Mouse (Mus musculus): ENCODE measurements around the gene Cebpb. TPM values are rescaled to one million over a fixed set of nuclear protein-coding genes. Genes with fewer than 3 reads are reported as not detected.

The Cebpb gene
- total and polyA plus RNA-seq, 2 experiments from 2014 or later = 4.3 to 5.7 TPM

DNA sequence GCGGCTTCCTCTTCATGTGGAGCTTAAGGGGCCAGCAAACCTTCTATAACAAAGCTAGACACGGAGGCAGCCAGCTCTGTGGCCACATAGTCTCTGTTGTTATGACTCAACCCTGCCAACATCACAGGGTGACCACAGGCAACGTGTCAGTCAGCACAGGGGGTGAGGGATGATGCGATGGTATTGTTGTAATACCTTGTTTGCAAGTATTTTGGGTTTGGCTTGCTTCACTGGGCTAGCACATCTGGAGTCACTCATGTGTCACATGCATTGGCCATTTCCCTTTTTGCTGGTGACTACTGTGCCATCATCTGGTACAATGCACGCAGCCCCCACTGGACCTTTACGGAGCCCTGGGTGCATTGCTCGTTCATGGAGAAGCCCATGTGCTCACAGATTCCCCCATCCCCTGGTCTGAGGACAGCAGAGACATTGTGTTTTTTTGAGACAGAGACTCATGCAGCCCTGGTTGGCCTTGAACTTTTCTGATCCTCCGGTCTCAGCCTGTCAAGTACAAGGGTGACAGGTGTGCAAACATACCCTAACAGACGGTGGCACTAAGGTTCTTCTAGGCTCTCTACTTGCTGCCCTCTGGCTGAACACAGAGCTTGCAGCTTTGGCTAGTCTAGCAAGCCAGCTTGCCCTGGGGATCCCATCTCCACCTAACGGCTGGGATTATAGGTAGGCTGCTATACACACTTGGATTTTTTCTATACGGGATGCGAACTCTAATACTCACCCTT lies 39.3 kb upstream of the Cebpb start:
- Histone ChIP-seq H3K4me3 (ENCODE audit: low read depth, low read length) (no peak overlapping the region), H3K27me3 (ENCODE audit: insufficient read depth, low read length) (no peaks in the 10 kb centered on the region), H3K27ac (ENCODE audit: low read depth, low read length) (no peak overlapping the region), H3K4me2 (ENCODE audit: low read depth) (no peak overlapping the region), H3K9me3 (ENCODE audit: low read length) (no peaks in the 10 kb centered on the region), H3K9ac (no peak overlapping the region), H3K36me3 (ENCODE audit: insufficient read depth) (peaks cover 18% of the 10 kb centered on the region), H3K4me1 (ENCODE audit: insufficient read depth) (no peaks in the 10 kb centered on the region)
- 90% methylated on average over 12 of the region's 12 CpGs for whole genome bisulfite sequencing
- DNase-seq (no peak), ATAC-seq (no peak)
- no peak for TF ChIP-seq CTCF (IDR thresholded peaks at IDR 0.05; ENCODE audit: low read depth)

DNA sequence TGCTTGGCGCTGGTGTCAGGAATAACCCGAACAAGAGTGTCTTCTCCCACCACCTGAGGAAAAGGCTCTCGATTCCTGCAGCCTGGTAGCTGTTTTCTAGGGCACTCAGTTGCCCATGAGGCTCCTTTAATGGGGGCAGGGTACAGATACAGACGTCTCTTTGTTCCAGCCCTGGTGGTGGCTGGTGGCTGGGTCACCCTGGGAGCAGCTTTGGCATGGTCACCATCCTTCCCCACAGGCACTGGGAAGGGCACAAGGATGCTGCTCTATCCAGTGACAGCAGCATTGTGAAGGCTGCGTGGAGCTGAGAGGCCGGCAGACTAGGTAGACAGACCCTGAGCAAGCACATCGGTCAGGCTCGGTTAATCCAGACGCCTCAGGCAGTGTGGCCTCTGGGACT lies 37.1 kb upstream of the Cebpb start:
- Histone ChIP-seq H3K36me3 (ENCODE audit: insufficient read depth) (peaks cover 18% of the 10 kb centered on the region), H3K4me3 (ENCODE audit: low read depth, low read length) (no peak overlapping the region), H3K4me1 (ENCODE audit: insufficient read depth) (no peaks in the 10 kb centered on the region), H3K27me3 (ENCODE audit: insufficient read depth, low read length) (no peaks in the 10 kb centered on the region), H3K9me3 (ENCODE audit: low read length) (no peaks in the 10 kb centered on the region), H3K4me2 (ENCODE audit: low read depth) (no peak overlapping the region), H3K27ac (ENCODE audit: low read depth, low read length) (no peak overlapping the region), H3K9ac (no peak overlapping the region)
- DNase-seq = no peak
- peak; percentile 55 for ATAC-seq
- 85% methylated on average over 9 of the region's 9 CpGs for WGBS
- TF ChIP-seq CTCF (IDR thresholded peaks at IDR 0.05; ENCODE audit: low read depth) = no peak

DNA sequence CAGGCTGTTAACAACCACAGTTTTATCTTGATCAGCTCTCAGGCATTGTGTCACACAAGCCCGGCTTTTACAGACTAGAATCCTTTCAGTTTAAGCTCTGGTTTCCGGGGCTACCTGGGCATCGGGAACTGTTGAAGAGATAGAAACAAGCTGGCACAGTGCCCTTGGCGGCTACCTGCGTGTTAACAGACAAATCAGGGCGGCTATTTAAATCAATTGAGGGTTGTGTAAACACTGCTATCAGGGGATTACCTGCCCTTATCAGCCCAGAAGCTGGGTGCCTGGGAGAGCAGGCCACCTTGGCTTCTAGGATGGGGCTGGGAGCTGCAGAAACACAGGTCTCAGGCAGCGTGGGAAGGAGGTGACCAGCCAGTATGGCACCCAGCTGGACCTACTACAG lies 36.0 kb upstream of the Cebpb start:
- DNase-seq (no peak), ATAC-seq (no peak)
- TF ChIP-seq CTCF (IDR thresholded peaks at IDR 0.05; ENCODE audit: low read depth) = no peak
- 80% methylated on average over 7 of the region's 7 CpGs for WGBS
- Histone ChIP-seq H3K27ac (ENCODE audit: low read depth, low read length) (no peak overlapping the region), H3K4me2 (ENCODE audit: low read depth) (no peak overlapping the region), H3K36me3 (ENCODE audit: insufficient read depth) (peaks cover 19% of the 10 kb centered on the region), H3K9ac (no peak overlapping the region), H3K4me3 (ENCODE audit: low read depth, low read length) (no peak overlapping the region), H3K4me1 (ENCODE audit: insufficient read depth) (no peaks in the 10 kb centered on the region), H3K27me3 (ENCODE audit: insufficient read depth, low read length) (no peaks in the 10 kb centered on the region), H3K9me3 (ENCODE audit: low read length) (no peaks in the 10 kb centered on the region)

DNA sequence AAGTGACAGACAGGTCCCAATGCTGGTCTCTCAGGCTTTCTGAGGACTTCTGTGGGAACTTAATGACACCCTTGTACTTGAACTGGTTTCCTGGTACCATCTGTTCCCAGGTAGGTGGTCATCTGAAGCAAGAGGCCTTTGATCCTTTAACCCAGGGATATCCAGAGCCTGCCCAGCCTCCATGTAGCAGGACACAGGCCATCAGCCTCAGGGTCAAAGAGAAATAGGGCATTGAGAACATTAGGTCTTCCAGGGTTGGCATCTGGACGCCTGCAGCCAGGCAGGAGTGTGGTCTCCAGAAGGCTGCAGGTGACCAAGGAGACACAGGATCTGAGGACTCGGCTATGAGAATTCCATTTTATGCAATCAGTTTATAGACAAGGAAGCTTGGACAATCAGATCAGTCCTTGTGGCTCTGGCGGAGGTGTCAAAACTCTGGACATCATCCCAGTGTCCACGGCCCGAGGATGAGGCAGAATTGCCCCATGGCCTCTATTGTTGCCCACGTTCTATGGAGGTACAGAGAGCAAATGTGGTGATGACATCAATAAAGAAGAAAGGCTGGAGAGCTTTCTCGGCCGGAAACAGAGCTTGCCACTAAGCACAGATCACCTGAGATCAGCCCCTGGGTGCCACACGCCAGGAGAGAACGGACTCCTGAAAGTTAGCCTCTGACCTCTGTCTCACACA lies 33.7 kb upstream of the Cebpb start:
- no peak for DNase-seq
- no peak for TF ChIP-seq CTCF (IDR thresholded peaks at IDR 0.05; ENCODE audit: low read depth)
- H3K9ac ChIP-seq = no peak overlapping the region
- no peak overlapping the region for H3K27ac ChIP-seq (ENCODE audit: low read depth, low read length)
- no peak overlapping the region for H3K4me3 ChIP-seq (ENCODE audit: low read depth, low read length)
- no peaks in the 10 kb centered on the region for H3K9me3 ChIP-seq (ENCODE audit: low read length)
- no peak for ATAC-seq
- H3K27me3 ChIP-seq (ENCODE audit: insufficient read depth, low read length) = no peaks in the 10 kb centered on the region
- peaks cover 5% of the 10 kb centered on the region for H3K4me1 ChIP-seq (ENCODE audit: insufficient read depth)
- no peak overlapping the region for H3K4me2 ChIP-seq (ENCODE audit: low read depth)
- WGBS = 89% methylated on average over 10 of the region's 10 CpGs
- peaks cover 18% of the 10 kb centered on the region for H3K36me3 ChIP-seq (ENCODE audit: insufficient read depth)

DNA sequence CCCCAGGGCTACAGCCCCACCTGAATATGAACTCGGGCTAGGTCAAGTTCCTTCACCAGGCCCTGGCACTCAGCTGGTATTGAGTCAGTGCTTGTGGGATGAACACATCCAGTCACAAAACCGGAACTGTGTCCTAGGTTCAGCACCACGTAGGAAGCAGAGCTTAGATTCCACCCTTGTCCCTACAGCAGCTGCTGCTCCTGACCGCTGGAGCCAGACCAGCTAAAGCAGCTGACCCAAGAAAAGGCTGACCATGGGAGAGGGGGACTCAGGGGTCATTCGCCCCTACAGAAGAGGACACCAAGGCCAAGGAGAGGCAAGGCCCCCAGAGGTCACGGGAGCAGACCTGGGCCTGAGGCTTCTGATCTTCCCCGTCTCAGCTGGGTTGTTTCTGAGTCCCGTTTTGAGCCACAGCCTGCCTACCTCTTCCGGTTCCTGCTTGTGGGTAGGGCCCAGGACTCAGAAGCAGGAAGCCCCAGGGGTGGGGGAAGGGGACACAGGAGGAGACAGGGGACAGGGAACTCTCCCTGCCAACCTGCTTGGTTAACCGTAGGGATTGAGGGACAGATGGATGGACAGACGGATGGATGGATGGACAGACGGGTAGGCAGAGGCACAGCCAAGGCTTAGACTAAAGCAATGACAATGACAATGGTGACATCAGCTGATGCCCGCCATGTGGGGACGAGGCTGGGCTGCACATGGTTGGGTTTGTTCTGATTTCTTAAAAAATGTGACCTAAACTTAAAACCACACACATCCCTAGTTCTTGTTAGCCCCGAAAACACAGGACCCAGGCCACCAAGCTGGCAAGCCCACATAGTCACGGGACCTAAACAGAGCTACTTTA lies 31.9 kb upstream of the Cebpb start:
- DNase-seq (no peak), ATAC-seq (no peak)
- Histone ChIP-seq H3K36me3 (ENCODE audit: insufficient read depth) (peaks cover 13% of the 10 kb centered on the region), H3K9ac (no peak overlapping the region), H3K27ac (ENCODE audit: low read depth, low read length) (no peak overlapping the region), H3K4me1 (ENCODE audit: insufficient read depth) (peaks cover 11% of the 10 kb centered on the region), H3K9me3 (ENCODE audit: low read length) (no peaks in the 10 kb centered on the region), H3K27me3 (ENCODE audit: insufficient read depth, low read length) (no peaks in the 10 kb centered on the region), H3K4me2 (ENCODE audit: low read depth) (no peak overlapping the region), H3K4me3 (ENCODE audit: low read depth, low read length) (no peak overlapping the region)
- WGBS = 90% methylated on average over 16 of the region's 16 CpGs
- TF ChIP-seq CTCF (IDR thresholded peaks at IDR 0.05; ENCODE audit: low read depth) = no peak

DNA sequence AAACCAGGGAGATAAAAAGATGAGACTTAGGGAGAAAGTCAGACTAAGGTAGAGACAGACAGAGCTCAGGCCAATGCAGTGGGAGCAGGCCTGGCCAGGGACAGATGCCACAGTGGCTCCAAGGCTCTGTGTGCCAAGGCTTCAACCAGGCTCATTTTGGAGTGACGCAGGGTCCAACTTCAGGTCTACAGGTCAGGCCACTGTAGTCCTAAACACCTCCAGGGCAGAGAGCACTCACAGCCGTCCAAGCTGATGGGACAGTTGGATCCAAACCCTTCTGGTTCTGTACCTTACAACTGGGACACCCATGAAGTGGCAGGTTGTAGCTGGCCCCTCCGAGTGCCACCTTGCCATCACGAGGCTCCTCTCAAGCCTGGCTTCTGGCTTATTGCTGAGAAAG lies 30.7 kb upstream of the Cebpb start:
- Histone ChIP-seq H3K4me3 (ENCODE audit: low read depth, low read length) (no peak overlapping the region), H3K27me3 (ENCODE audit: insufficient read depth, low read length) (no peaks in the 10 kb centered on the region), H3K36me3 (ENCODE audit: insufficient read depth) (peaks cover 13% of the 10 kb centered on the region), H3K9ac (no peak overlapping the region), H3K9me3 (ENCODE audit: low read length) (no peaks in the 10 kb centered on the region), H3K4me2 (ENCODE audit: low read depth) (no peak overlapping the region), H3K4me1 (ENCODE audit: insufficient read depth) (peaks cover 11% of the 10 kb centered on the region), H3K27ac (ENCODE audit: low read depth, low read length) (no peak overlapping the region)
- no peak for TF ChIP-seq CTCF (IDR thresholded peaks at IDR 0.05; ENCODE audit: low read depth)
- ATAC-seq = no peak
- DNase-seq = no peak
- WGBS = 94% methylated on average over 4 of the region's 4 CpGs

Measured in forebrain, postnatal 0 days (tissue).